Mouse (Mus musculus): ENCODE data around the gene Rpl38. TPM values are rescaled to one million over a fixed set of nuclear protein-coding genes. Genes with fewer than 3 reads are reported as not detected.

Rpl38 gene
- polyA plus RNA-seq, 1 experiment: 1,828 TPM

DNA sequence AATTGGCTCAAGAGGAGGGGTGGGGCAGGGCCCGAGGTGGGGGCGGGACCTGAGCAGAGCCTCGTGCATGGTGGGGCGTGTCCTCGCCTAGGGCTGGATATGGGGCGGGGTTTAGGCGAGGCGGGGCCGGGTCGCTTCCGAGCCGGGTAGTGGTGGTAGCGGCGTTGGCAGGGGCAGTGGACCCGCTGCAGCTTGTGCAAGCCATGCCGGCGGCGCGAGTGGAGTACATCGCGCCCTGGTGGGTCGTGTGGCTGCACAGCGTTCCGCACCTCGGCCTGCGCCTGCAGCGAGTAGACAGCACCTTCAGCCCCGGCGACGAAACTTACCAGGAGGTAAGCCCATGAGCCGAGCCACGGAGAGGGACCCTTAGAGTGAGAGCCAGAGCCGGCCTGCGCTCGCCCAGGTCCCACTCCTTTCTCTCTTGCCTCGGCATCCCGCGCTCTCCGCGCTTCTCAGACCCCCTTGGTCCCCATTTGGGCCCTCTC is 7.1 kb downstream of the Rpl38 start, which contains the start of gene Ttyh2:
Gene Ttyh2 (plus strand): TSS at position 91 of the 485 bp plus-strand sequence.
- 0 out of 2 replicates have a peak, but pooled peaks have one; percentile 30 for TF ChIP-seq POLR2A (IDR thresholded peaks at IDR 0.05; ENCODE audit: extremely low read depth, insufficient read depth, low read length)
- TF ChIP-seq CTCF (IDR thresholded peaks at IDR 0.05; ENCODE audit: extremely low read depth, insufficient read depth, low read length): no peak
- peak within 1 kb of the TSS; percentile 24; the same call in 1 of the 2 replicates for H3K27ac ChIP-seq (ENCODE audit: insufficient read depth, low read length)
- H3K4me3 ChIP-seq (ENCODE audit: insufficient read depth, low read length): peak within 1 kb of the TSS; percentile 46
- H3K4me1 ChIP-seq (ENCODE audit: control insufficient read depth, insufficient read depth, low read length): 0 out of 2 replicates have a peak, but pooled peaks cover 3% of the 10 kb centered on the region

- Histone ChIP-seq H3K4me3 (ENCODE audit: insufficient read depth, low read length) (peak overlapping the region; percentile 46), H3K4me1 (ENCODE audit: control insufficient read depth, insufficient read depth, low read length) (no peaks in the 10 kb centered on the region), H3K27ac (ENCODE audit: insufficient read depth, low read length) (0 out of 2 replicates have a peak overlapping the region, but pooled peaks have one; percentile 24)
- no peak for TF ChIP-seq CTCF (IDR thresholded peaks at IDR 0.05; ENCODE audit: extremely low read depth, insufficient read depth, low read length)
- no peak for TF ChIP-seq POLR2A (IDR thresholded peaks at IDR 0.05; ENCODE audit: extremely low read depth, insufficient read depth, low read length)
Measured at GRCm38 (mm10) chr11:114675826-114676401, 7.6 kb downstream of the Rpl38 start.

DNA sequence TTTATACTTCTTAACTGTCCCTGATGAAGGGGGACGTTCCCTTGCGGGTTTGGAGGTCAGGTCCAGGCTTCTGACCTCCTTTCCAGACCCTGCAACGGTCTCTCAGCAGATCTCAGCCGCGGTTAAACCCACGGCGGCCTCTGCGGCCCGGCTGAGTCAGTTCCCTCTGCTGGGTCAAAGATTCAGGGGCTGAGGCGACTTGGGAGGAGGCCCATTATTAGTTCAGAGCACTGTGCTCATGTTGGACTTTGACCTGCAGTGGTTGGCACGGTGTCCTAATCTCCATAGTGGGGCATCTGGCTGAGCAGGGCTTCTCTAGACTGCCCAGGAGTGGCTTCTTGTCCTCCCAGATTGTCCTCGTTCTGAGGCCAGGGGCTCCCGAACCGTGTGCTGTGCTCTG is 8.1 kb downstream of the Rpl38 start:
- no peak for TF ChIP-seq POLR2A (IDR thresholded peaks at IDR 0.05; ENCODE audit: extremely low read depth, insufficient read depth, low read length)
- no peak for TF ChIP-seq CTCF (IDR thresholded peaks at IDR 0.05; ENCODE audit: extremely low read depth, insufficient read depth, low read length)
- Histone ChIP-seq H3K4me3 (ENCODE audit: insufficient read depth, low read length) (peak overlapping the region; percentile 46), H3K27ac (ENCODE audit: insufficient read depth, low read length) (0 out of 2 replicates have a peak overlapping the region, but pooled peaks have one; percentile 2), H3K4me1 (ENCODE audit: control insufficient read depth, insufficient read depth, low read length) (no peaks in the 10 kb centered on the region)

- Histone ChIP-seq H3K27ac (ENCODE audit: insufficient read depth, low read length) (no peak overlapping the region), H3K4me1 (ENCODE audit: control insufficient read depth, insufficient read depth, low read length) (no peaks in the 10 kb centered on the region), H3K4me3 (ENCODE audit: insufficient read depth, low read length) (peak overlapping the region; percentile 46; the same call in 1 of the 2 replicates)
- no peak for TF ChIP-seq POLR2A (IDR thresholded peaks at IDR 0.05; ENCODE audit: extremely low read depth, insufficient read depth, low read length)
- TF ChIP-seq CTCF (IDR thresholded peaks at IDR 0.05; ENCODE audit: extremely low read depth, insufficient read depth, low read length): no peak
Measured at GRCm38 (mm10) chr11:114676896-114677530, 8.7 kb downstream of the Rpl38 start.

DNA sequence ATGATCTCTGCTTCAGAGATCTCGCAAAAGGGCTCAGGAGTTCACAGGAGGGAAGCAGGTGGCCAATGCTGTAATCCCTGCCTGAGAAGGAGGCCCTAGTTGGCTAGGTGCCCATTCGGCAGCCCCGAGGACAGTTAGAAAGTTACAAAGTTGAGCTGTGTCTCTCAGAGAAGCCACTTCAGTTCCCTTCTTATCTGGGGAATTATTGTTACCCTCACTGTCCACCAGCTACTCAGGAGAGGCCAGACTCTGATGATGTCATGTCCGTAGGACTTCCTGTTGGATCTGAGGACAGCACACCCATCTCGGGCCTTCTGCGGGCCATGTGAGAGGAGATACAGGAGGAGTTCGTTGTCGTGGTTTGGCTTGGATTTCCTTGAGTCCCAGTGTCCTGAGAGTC is 11.3 kb downstream of the Rpl38 start:
- TF ChIP-seq POLR2A (IDR thresholded peaks at IDR 0.05; ENCODE audit: extremely low read depth, insufficient read depth, low read length) (no peak), CTCF (IDR thresholded peaks at IDR 0.05; ENCODE audit: extremely low read depth, insufficient read depth, low read length) (no peak)
- H3K27ac ChIP-seq (ENCODE audit: insufficient read depth, low read length): peak overlapping the region; percentile 8; the same call in 1 of the 2 replicates

DNA sequence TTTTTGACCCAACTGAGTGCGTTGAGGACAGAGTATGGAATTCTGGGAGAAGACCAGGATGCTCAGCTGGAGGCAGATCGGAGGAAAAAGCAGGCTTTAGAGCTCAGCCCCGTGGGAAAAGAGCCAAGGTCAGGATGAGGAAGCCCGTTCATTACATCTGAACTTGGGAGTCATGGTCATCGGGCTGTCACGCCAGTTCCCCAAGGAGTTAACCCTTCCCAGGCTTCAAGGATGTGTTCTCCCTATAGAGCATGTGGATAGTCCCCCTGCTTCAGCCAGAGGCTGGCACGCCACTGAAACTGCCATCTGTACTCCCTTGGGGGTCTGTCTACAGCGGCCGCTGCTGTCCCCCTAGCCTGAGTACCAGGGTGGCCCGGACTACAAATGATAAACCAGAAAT is 12.0 kb downstream of the Rpl38 start:
- H3K27ac ChIP-seq (ENCODE audit: insufficient read depth, low read length): no peak overlapping the region
- no peaks in the 10 kb centered on the region for H3K4me1 ChIP-seq (ENCODE audit: control insufficient read depth, insufficient read depth, low read length)
- H3K4me3 ChIP-seq (ENCODE audit: insufficient read depth, low read length): no peak overlapping the region
- TF ChIP-seq CTCF (IDR thresholded peaks at IDR 0.05; ENCODE audit: extremely low read depth, insufficient read depth, low read length) (no peak), POLR2A (IDR thresholded peaks at IDR 0.05; ENCODE audit: extremely low read depth, insufficient read depth, low read length) (no peak)

More for the DNA sequence above, 11.3 kb downstream of the Rpl38 start:
- Histone ChIP-seq H3K4me1 (ENCODE audit: control insufficient read depth, insufficient read depth, low read length) (no peaks in the 10 kb centered on the region), H3K4me3 (ENCODE audit: insufficient read depth, low read length) (no peak overlapping the region)

GRCm38 (mm10) chr11:114681054-114681453 is 12.7 kb downstream of the Rpl38 start:
- no peaks in the 10 kb centered on the region for H3K4me1 ChIP-seq (ENCODE audit: control insufficient read depth, insufficient read depth, low read length)
- TF ChIP-seq CTCF (IDR thresholded peaks at IDR 0.05; ENCODE audit: extremely low read depth, insufficient read depth, low read length) (no peak), POLR2A (IDR thresholded peaks at IDR 0.05; ENCODE audit: extremely low read depth, insufficient read depth, low read length) (no peak)
- no peak overlapping the region for H3K27ac ChIP-seq (ENCODE audit: insufficient read depth, low read length)
- no peak overlapping the region for H3K4me3 ChIP-seq (ENCODE audit: insufficient read depth, low read length)

DNA sequence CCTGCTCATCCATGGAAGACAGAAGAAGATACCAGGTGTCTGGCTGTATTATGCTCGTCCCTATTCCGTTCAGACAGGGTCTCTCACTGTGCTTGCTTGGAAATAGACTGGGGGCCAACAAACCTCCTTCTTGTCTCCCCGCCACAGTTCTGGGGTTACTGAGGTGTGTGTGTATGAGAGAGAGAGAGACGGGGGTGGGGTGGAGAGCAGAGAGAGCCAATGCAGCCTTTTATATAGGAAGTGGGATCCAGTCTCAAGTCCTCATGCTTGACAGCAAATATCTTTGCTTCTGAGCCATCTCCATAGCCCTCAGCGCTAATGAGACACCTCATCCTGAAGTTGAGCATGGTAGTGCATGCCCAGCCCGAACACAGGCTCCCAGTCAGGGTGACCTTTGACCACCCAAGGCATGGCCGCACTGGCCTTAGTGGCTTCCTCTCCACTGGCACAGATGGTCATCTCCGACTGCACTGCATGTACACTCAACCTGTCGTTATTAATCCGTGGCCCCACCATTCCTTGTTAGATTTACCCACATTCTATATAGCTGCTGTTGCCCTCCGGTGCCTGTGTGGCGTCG is 14.1 kb downstream of the Rpl38 start:
- Histone ChIP-seq H3K27ac (ENCODE audit: insufficient read depth, low read length) (no peak overlapping the region), H3K4me1 (ENCODE audit: control insufficient read depth, insufficient read depth, low read length) (no peaks in the 10 kb centered on the region), H3K4me3 (ENCODE audit: insufficient read depth, low read length) (no peak overlapping the region)
- no peak for TF ChIP-seq POLR2A (IDR thresholded peaks at IDR 0.05; ENCODE audit: extremely low read depth, insufficient read depth, low read length)
- TF ChIP-seq CTCF (IDR thresholded peaks at IDR 0.05; ENCODE audit: extremely low read depth, insufficient read depth, low read length): no peak

DNA sequence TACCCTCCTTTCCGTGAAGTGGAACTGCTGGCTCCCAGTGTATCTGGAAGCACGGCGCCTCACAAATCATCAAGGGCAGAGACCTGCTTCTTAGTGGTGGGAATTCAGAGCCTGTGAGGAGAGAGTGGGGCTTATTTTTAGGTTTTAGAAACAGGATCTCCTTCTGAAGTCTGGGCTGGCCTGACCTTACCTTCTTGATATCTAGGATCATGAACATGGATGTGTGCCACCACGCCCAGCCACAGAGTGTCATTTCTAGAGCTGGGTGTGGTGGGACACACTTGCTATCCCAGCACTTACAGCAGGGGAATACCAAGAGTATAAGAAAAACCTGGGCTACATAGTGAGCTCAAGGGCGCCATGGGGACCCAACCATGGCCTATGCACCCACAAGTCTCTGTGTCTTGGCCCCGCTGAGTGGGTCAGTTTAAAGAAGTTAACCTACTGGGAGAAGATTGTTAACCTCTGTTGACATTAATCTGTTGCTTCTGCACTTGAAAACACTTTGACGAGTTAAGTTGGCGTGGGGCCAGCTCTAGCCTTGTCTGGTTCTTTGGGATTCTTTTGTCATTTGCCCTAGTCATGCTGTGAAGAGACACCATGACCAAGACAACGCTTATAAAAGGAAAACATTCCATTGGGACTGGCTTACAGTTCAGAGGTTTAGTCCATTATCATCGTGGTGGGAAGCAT is 14.9 kb downstream of the Rpl38 start:
- no peak overlapping the region for H3K4me3 ChIP-seq (ENCODE audit: insufficient read depth, low read length)
- TF ChIP-seq POLR2A (IDR thresholded peaks at IDR 0.05; ENCODE audit: extremely low read depth, insufficient read depth, low read length) (no peak), CTCF (IDR thresholded peaks at IDR 0.05; ENCODE audit: extremely low read depth, insufficient read depth, low read length) (no peak)
- H3K4me1 ChIP-seq (ENCODE audit: control insufficient read depth, insufficient read depth, low read length): no peaks in the 10 kb centered on the region
- no peak overlapping the region for H3K27ac ChIP-seq (ENCODE audit: insufficient read depth, low read length)
